Mouse (Mus musculus) midbrain, postnatal 0 days (tissue): ENCODE results near the gene Ntng1. TPM values are rescaled to one million over a fixed set of nuclear protein-coding genes. Genes with fewer than 3 reads are reported as not detected.
A peak's percentile ranks its signal among the peaks of the same experiment; 100 is the strongest.
"Not testable (repeated sequence)": the region's sequence is repeated elsewhere in the genome, so short reads cannot be mapped to it uniquely, and the experiment has no call there.

Experiments used
- ATAC-seq: fragments of 200-750 bp; cut with Nextera tagmentation; 2 replicates; pipeline ENCODE4 v1.8.0; 2017; ENCODE audit warnings: moderate number of reproducible peaks, mild to moderate bottlenecking, moderate TSS enrichment, moderate library complexity; ENCODE audit not compliant: low FRiP score
- DNase-seq: peaks from one replicate; pipeline ENCODE4 v3.0.0-alpha.2; 2015; ENCODE audit warnings: low spot score
- H3K27ac ChIP-seq: fragments of 300-500 bp; sonication (generic); 2 replicates; pipeline ENCODE4 v1.5.1; 2014; ENCODE audit warnings: low read depth, mild to moderate bottlenecking, low read length, mixed read lengths
- H3K27me3 ChIP-seq: fragments of 300-500 bp; sonication (generic); 2 replicates; pipeline ENCODE4 v1.6.1; 2014; ENCODE audit warnings: low read length, control low read depth, mixed read lengths; ENCODE audit not compliant: insufficient read depth
- H3K36me3 ChIP-seq: fragments of 300-500 bp; sonication (generic); 2 replicates; pipeline ENCODE4 v1.6.1; 2014; ENCODE audit warnings: low read length, control low read depth, mixed read lengths; ENCODE audit not compliant: insufficient read depth
- H3K4me1 ChIP-seq: fragments of 300-500 bp; sonication (generic); 2 replicates; pipeline ENCODE4 v1.6.1; 2014; ENCODE audit warnings: mild to moderate bottlenecking, control low read depth, antibody characterized with exemption, low read length, mixed read lengths; ENCODE audit not compliant: insufficient read depth
- H3K4me2 ChIP-seq: fragments of 300-500 bp; sonication (generic); 2 replicates; pipeline ENCODE4 v1.6.1; 2014; ENCODE audit warnings: low read depth, mild to moderate bottlenecking, low read length, mixed read lengths; ENCODE audit not compliant: poor library complexity, severe bottlenecking
- H3K4me3 ChIP-seq: fragments of 300-500 bp; sonication (generic); 2 replicates; pipeline ENCODE4 v1.5.1; 2014; ENCODE audit warnings: low read depth, mild to moderate bottlenecking, low read length, moderate library complexity
- H3K9ac ChIP-seq: fragments of 300-500 bp; sonication (generic); replicated peaks from 2 replicates; pipeline ENCODE4 v1.6.1; 2014; ENCODE audit warnings: mild to moderate bottlenecking, low read length, moderate library complexity, mixed read lengths; ENCODE audit not compliant: poor library complexity, severe bottlenecking
- H3K9me3 ChIP-seq: fragments of 300-500 bp; sonication (generic); 2 replicates; pipeline ENCODE4 v1.6.1; 2016; ENCODE audit warnings: low read length, control low read depth
- CTCF ChIP-seq: IDR thresholded peaks from 2 replicates; pipeline ENCODE4 v1.5.1; 2016; ENCODE audit warnings: antibody characterized with exemption, mild to moderate bottlenecking
- WGBS: fragments of 180-500 bp; shearing (Covaris S2); extraction: QIAGEN DNeasy Blood & Tissue Kit; methylation state at CpG from one replicate; pipeline ENCODE4 v1.1.7; 2014; 5-methylcytosine and 5-hydroxymethylcytosine counted together
- polyA plus RNA-seq: library from polyadenylated mRNA; unstranded; fragments of >200 nt; fragmentation: Nextera tagmentation; extraction: Ambion mirVana; gene quantifications from 2 replicates; pipeline ENCODE4 v1.2.1, GENCODE M21; 2015
- total RNA-seq: library from RNA; depleted of rRNA; stranded (reverse); fragments of >200 nt; gene quantifications from 2 replicates; pipeline ENCODE4 v1.2.3, GENCODE M21; 2014

Gene Ntng1
- total and polyA plus RNA-seq, 2 experiments from 2014 or later = 54.2 to 56.9 TPM

- Histone ChIP-seq H3K4me3 (no peak overlapping the region), H3K4me2 (peak overlapping the region; percentile 64; the same call in 1 of the 2 replicates), H3K9me3 (no peaks in the 10 kb centered on the region), H3K27ac (no peak overlapping the region), H3K4me1 (peaks cover 4% of the 10 kb centered on the region; the same call in 1 of the 2 replicates), H3K36me3 (no peaks in the 10 kb centered on the region), H3K9ac (no peak overlapping the region), H3K27me3 (no peaks in the 10 kb centered on the region)
- no peak for TF ChIP-seq CTCF
- 50% methylated on average over 7 of the region's 7 CpGs for WGBS
- no peak for DNase-seq
- ATAC-seq = peak; percentile 25
Observed at GRCm38 (mm10) chr3:109781917-109782288, 361.9 kb downstream of the Ntng1 start.

DNA sequence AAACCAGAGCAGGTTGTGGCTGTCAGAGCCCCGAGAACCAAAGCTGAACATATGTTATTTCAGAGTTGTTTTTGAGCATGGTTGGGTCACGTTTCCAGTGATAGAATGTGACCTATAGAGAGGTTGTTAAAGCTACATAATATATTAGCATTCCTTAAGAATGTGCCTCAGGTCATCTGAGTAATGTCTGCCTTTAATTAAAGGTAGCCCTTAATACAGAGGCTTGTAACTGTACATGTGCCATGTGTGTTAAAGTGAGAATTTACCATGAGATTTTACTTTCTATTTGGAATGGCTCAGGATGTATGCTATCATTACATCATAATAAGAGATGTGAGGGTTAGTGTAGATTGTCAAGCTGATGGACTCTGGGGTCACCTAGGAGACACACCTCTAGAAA lies 368.6 kb downstream of the Ntng1 start:
- no peak overlapping the region for H3K4me2 ChIP-seq
- H3K36me3 ChIP-seq = no peaks in the 10 kb centered on the region
- H3K9me3 ChIP-seq = no peaks in the 10 kb centered on the region
- H3K4me1 ChIP-seq = no peaks in the 10 kb centered on the region
- WGBS = 87% methylated on average over 2 of the region's 2 CpGs
- H3K27ac ChIP-seq = no peak overlapping the region
- no peaks in the 10 kb centered on the region for H3K27me3 ChIP-seq
- no peak for TF ChIP-seq CTCF
- ATAC-seq (no peak), DNase-seq (no peak)
- no peak overlapping the region for H3K9ac ChIP-seq
- H3K4me3 ChIP-seq = no peak overlapping the region

- 93% methylated on average over 14 of the region's 14 CpGs for WGBS
- Histone ChIP-seq H3K9ac (no peak overlapping the region), H3K4me2 (no peak overlapping the region), H3K27ac (no peak overlapping the region), H3K27me3 (no peaks in the 10 kb centered on the region), H3K4me3 (no peak overlapping the region), H3K36me3 (no peaks in the 10 kb centered on the region), H3K9me3 (no peaks in the 10 kb centered on the region), H3K4me1 (no peaks in the 10 kb centered on the region)
- TF ChIP-seq CTCF = no peak
- ATAC-seq = no peak
- no peak for DNase-seq
Observed at GRCm38 (mm10) chr3:109772120-109772519, 371.7 kb downstream of the Ntng1 start.

DNA sequence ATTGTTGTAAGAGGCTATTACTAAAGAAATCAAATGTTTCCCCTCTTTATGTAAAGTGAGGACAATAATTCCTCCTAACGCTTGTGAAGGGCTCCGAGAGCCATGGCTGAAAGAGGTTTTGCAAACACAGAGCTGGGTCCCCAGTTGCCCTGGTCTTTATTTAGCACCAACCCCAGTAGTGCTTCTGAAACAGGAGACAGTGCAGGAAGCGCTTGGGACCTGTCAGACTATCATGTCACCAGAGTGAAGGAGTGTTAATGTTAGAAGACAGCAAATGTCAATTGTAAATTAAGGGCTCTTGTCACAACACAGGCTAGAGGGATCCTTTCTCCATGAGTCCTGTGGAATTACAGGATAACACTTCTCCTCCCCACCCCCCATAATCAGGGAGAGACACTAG lies 376.9 kb downstream of the Ntng1 start:
- no peaks in the 10 kb centered on the region for H3K36me3 ChIP-seq

DNA sequence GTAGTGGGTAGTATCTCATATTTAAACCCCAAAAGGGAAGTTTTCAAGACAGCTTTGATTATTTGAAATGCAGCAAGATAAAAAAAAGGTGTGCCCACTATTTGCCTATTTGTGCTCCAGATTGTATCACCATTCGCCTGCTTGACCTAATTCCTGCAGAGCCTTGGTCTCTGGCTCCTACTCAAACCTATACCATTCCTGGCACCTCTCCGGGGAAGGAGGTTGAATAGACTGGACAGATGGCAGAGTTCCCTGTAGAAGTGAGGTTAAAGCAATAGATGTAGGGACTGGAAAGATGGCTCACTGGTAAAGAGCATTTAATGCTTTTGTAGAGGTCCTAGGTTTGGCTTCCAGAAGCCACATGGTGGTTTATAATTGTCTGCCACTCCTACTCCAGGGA lies 378.2 kb downstream of the Ntng1 start:
- TF ChIP-seq CTCF = no peak
- DNase-seq (no peak), ATAC-seq (no peak)
- Histone ChIP-seq H3K4me3 (no peak overlapping the region), H3K27ac (no peak overlapping the region), H3K4me2 (no peak overlapping the region), H3K9me3 (no peaks in the 10 kb centered on the region), H3K4me1 (no peaks in the 10 kb centered on the region), H3K36me3 (no peaks in the 10 kb centered on the region), H3K27me3 (no peaks in the 10 kb centered on the region), H3K9ac (no peak overlapping the region)
- WGBS = 77% methylated on average over 2 of the region's 2 CpGs

More for the DNA sequence above, 376.9 kb downstream of the Ntng1 start:
- WGBS = 90% methylated on average over 3 of the region's 3 CpGs
- ATAC-seq (no peak), DNase-seq (no peak)
- no peak overlapping the region for H3K4me2 ChIP-seq
- TF ChIP-seq CTCF = no peak
- no peak overlapping the region for H3K27ac ChIP-seq
- no peaks in the 10 kb centered on the region for H3K4me1 ChIP-seq
- H3K27me3 ChIP-seq = no peaks in the 10 kb centered on the region
- no peaks in the 10 kb centered on the region for H3K9me3 ChIP-seq
- H3K4me3 ChIP-seq = no peak overlapping the region
- no peak overlapping the region for H3K9ac ChIP-seq

- TF ChIP-seq CTCF = no peak
- 73% methylated on average over 4 of the region's 4 CpGs for WGBS
- Histone ChIP-seq H3K9me3 (no peaks in the 10 kb centered on the region), H3K4me3 (no peak overlapping the region), H3K4me2 (no peak overlapping the region), H3K36me3 (no peaks in the 10 kb centered on the region), H3K27me3 (no peaks in the 10 kb centered on the region), H3K9ac (no peak overlapping the region), H3K27ac (no peak overlapping the region), H3K4me1 (no peaks in the 10 kb centered on the region)
- DNase-seq (no peak), ATAC-seq (no peak)
Observed at GRCm38 (mm10) chr3:109765141-109765540, 378.7 kb downstream of the Ntng1 start.

DNA sequence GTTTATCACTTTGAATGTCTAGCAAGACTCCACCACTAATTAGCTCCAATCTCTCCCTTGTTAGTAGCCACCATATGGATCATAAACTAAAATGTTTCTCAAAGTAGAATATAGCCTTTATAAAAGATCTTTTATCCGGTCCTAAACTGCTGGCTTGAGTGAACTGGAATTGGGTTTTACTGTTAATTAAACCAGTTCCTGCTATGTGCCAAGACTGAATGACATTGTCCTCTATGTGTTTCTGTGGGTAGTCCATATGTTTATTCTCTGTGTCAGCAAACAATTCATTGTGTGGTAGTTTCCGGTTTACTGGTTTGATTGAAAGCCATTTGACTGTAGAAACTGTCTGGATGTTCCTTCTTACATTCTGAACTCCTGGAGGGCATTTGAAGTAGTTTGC lies 387.4 kb downstream of the Ntng1 start:
- DNase-seq = no peak
- H3K9me3 ChIP-seq = no peaks in the 10 kb centered on the region
- no peak overlapping the region for H3K4me2 ChIP-seq
- ATAC-seq = no peak
- no peak overlapping the region for H3K4me3 ChIP-seq
- H3K36me3 ChIP-seq = no peaks in the 10 kb centered on the region
- no peak overlapping the region for H3K9ac ChIP-seq
- H3K27ac ChIP-seq = no peak overlapping the region
- no peak for TF ChIP-seq CTCF
- WGBS = 82% methylated on average over 2 of the region's 2 CpGs
- no peaks in the 10 kb centered on the region for H3K27me3 ChIP-seq
- H3K4me1 ChIP-seq = no peaks in the 10 kb centered on the region

- H3K4me3 ChIP-seq, H3K4me1 ChIP-seq, H3K9ac ChIP-seq, H3K27me3 ChIP-seq, H3K36me3 ChIP-seq, H3K27ac ChIP-seq, H3K4me2 ChIP-seq, H3K9me3 ChIP-seq, ATAC-seq, DNase-seq: not testable (repeated sequence)
- 68% methylated on average over 3 of the region's 3 CpGs for WGBS
Observed at GRCm38 (mm10) chr3:109747593-109747992, 396.2 kb downstream of the Ntng1 start.
